Mouse (Mus musculus): ENCODE measurements around the gene Klf3. TPM values are rescaled to one million over a fixed set of nuclear protein-coding genes. Genes with fewer than 3 reads are reported as not detected.

Gene Klf3
- polyA plus RNA-seq, 1 experiment from 2014 or later = 68.1 TPM

DNA sequence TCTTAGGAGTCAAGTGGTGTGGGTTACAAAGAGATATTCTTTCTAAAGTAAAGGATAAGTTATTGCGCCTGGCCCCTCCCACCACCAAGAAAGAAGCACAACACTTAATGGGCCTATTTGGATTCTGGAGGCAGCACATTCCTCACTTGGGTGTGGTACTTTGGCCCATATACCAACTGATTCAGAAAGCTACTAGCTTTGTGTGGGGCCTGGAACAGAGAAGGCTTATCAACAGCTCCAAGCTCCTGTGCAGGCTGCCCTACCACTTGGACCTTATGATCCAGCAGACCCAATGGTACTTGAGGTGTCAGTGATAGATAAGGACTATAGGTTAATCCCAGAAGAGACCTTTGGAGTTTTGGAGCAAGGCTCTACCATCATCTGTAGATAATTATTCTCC, 15.0 kb upstream of the Klf3 start:
- no peak overlapping the region for H3K27ac ChIP-seq (ENCODE audit: low read length)
- no peak overlapping the region for H3K4me2 ChIP-seq (ENCODE audit: low read depth, low read length)
- no peaks in the 10 kb centered on the region for H3K27me3 ChIP-seq (replicated peaks; ENCODE audit: control insufficient read depth, insufficient read depth, low read length)
- H3K4me3 ChIP-seq (ENCODE audit: low read length) = no peak overlapping the region
- no peaks in the 10 kb centered on the region for H3K9me3 ChIP-seq (ENCODE audit: control insufficient read depth, low read length)
- H3K9ac ChIP-seq (ENCODE audit: low read depth, low read length) = no peak overlapping the region
- H3K36me3 ChIP-seq (ENCODE audit: control insufficient read depth, insufficient read depth, low read length) = no peaks in the 10 kb centered on the region
- WGBS = 97% methylated on average over 1 of the region's 1 CpGs
- ATAC-seq = peak; percentile 82
- no peaks in the 10 kb centered on the region for H3K4me1 ChIP-seq (ENCODE audit: control insufficient read depth, insufficient read depth, low read length)

DNA sequence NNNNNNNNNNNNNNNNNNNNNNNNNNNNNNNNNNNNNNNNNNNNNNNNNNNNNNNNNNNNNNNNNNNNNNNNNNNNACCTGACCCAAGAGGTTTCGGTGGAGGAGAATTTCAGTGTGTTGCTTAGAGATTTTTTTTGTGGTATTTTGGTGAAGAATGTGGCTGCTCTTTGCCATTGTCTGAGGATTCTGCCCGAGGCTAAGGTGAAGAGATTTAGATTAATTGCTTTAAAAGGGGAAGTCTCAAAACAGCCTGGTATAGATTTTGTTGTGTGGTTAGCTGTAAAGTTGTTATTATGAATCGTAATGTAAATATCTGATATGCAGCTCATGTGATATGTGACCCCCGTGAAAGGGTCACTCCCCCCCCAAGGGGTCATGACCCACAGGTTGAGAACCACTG, 5.0 kb upstream of the Klf3 start:
- ATAC-seq = no peak
- 69% methylated on average over 4 of the region's 4 CpGs for WGBS
- H3K4me1 ChIP-seq (ENCODE audit: control insufficient read depth, insufficient read depth, low read length) = peaks cover 11% of the 10 kb centered on the region; the same call in 1 of the 2 replicates

DNA sequence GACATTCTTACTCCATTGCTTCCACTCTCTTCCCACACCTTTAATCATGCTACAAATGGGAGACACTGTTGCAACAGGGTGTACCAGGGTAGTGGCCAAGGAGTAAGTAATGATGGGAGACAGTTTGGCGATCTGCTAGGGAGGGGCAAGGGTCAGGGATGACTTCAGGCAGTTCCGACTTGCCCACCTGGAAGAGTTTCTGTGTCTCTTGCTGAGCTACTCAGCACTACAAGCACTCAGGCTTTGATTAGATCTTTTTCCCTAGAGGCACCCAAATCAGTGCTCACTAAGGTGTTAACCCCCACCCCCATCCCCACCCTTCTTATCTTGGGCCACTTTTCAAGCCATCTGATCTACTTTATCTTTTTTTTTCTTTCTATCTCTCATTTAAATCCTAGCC, 1.6 kb upstream of the Klf3 start:
- peaks cover 8% of the 10 kb centered on the region for H3K9me3 ChIP-seq (ENCODE audit: control insufficient read depth, low read length)
- no peak overlapping the region for H3K4me3 ChIP-seq (ENCODE audit: low read length)
- H3K27ac ChIP-seq (ENCODE audit: low read length) = no peak overlapping the region
- peaks cover 16% of the 10 kb centered on the region for H3K4me1 ChIP-seq (ENCODE audit: control insufficient read depth, insufficient read depth, low read length)
- no peak overlapping the region for H3K9ac ChIP-seq (ENCODE audit: low read depth, low read length)
- WGBS = 75% methylated on average over 2 of the region's 2 CpGs
- H3K4me2 ChIP-seq (ENCODE audit: low read depth, low read length) = no peak overlapping the region
- no peaks in the 10 kb centered on the region for H3K27me3 ChIP-seq (replicated peaks; ENCODE audit: control insufficient read depth, insufficient read depth, low read length)
- ATAC-seq = no peak
- H3K36me3 ChIP-seq (ENCODE audit: control insufficient read depth, insufficient read depth, low read length) = no peaks in the 10 kb centered on the region

More for the DNA sequence above, 5.0 kb upstream of the Klf3 start:
- Histone ChIP-seq H3K9ac (ENCODE audit: low read depth, low read length) (no peak overlapping the region), H3K27ac (ENCODE audit: low read length) (no peak overlapping the region), H3K36me3 (ENCODE audit: control insufficient read depth, insufficient read depth, low read length) (no peaks in the 10 kb centered on the region), H3K4me2 (ENCODE audit: low read depth, low read length) (no peak overlapping the region), H3K9me3 (ENCODE audit: control insufficient read depth, low read length) (peaks cover 8% of the 10 kb centered on the region), H3K4me3 (ENCODE audit: low read length) (no peak overlapping the region), H3K27me3 (replicated peaks; ENCODE audit: control insufficient read depth, insufficient read depth, low read length) (no peaks in the 10 kb centered on the region)

DNA sequence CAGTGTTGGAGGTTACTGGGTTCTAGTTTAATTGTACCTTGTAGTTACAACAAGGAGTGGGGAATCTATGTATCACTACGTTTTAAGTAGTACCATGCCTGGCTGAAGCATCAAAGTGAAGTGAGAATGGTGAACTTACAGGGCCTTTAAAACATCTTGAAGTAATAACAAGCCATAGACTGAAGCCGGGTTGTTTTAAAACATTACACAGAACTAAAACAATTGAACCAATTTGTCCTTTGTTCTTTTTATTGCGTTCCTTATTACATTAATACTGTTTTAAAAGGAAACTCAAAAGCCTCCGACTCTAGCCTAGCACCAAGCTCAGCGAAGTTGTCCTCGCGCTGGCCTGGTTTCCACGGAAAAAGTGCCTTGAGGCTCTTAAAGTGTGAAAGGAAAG, 1.0 kb upstream of the Klf3 start:
- ATAC-seq = no peak
- Histone ChIP-seq H3K4me1 (ENCODE audit: control insufficient read depth, insufficient read depth, low read length) (peaks cover 18% of the 10 kb centered on the region), H3K27ac (ENCODE audit: low read length) (peak overlapping the region; percentile 99), H3K4me2 (ENCODE audit: low read depth, low read length) (peak overlapping the region; percentile 94), H3K4me3 (ENCODE audit: low read length) (peak overlapping the region; percentile 94), H3K9ac (ENCODE audit: low read depth, low read length) (peak overlapping the region; percentile 99), H3K36me3 (ENCODE audit: control insufficient read depth, insufficient read depth, low read length) (no peaks in the 10 kb centered on the region), H3K27me3 (replicated peaks; ENCODE audit: control insufficient read depth, insufficient read depth, low read length) (no peaks in the 10 kb centered on the region), H3K9me3 (ENCODE audit: control insufficient read depth, low read length) (peaks cover 8% of the 10 kb centered on the region)
- 14% methylated on average over 8 of the region's 8 CpGs for WGBS

DNA sequence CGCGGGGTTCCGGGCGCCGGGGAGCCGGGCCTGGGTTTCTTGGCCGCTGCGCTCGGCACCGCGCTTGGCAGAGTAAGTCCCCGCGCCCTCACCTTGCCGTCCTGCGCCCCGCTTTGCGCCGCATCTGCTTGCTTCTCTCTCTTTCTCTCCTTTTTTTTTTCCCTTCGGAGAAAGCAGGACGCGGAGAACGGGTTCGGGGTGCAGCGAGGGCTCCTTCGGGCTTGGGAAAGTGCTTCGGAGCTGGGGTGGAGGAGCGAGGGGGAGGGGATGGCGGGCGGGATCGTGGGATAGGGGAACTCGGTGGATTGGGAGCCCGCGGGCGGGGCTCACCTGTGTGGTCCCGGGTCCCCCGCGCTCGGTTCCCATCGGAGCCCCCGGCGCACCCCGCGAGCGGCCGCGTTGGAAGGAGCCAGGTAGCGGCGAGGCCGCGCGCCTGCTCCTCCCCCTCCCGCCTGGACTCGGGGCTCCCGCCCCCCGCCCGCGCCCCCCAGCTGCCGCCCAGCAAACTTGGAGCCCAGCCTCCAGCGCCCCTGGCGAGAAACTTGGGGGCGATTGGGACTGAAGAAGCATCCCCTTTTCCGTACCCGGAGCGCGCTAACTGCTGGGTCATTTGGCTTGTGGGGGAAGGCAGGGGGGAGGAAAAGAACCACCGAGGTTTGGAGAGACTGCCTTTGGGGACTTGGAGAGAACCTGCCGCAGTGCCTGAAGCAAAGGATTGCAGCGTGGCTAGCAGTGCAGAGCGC, 703 bp downstream of the Klf3 start:
- WGBS = under 1% methylated on average over 56 of the region's 69 CpGs
- peak overlapping the region; percentile 46 for H3K4me2 ChIP-seq (ENCODE audit: low read depth, low read length)

DNA sequence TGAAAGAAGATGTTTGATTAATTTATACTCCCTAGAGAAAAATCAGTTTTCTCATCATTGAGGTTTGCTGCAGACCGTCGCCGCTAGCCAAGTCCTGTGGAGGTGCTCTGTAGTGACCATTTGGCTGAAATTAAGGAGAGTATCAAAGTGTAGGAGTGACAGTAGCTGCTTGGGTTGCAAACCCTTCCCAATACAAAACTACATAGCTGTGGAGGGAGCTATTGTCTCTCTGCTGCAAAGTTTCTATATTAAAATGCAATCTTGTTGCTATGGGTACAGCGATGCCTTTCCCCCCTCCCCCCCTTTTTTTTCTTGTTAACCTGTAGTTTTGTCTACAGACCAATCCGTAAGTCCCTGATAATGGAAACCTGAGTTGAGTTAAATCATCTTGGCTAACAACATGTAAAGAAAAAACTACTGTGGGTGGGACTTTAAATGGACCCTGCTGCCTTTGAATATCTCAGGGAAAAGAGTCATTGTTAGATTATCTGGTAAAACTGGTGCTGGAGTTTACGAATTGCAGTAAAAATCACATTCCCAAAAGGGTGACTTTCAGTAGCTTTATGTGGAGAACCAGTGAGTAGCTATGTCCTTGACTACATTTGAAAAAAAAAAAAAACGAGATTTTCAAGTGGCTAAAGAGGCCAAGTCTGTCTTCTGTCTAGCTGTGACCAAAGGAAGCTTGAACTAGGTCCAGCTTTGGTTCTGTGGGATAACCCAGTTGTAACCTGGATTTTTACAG, 2.1 kb downstream of the Klf3 start:
- no peaks in the 10 kb centered on the region for H3K27me3 ChIP-seq (replicated peaks; ENCODE audit: control insufficient read depth, insufficient read depth, low read length)
- WGBS = 4% methylated on average over 7 of the region's 7 CpGs
- ATAC-seq = no peak
- peak overlapping the region; percentile 53 for H3K4me3 ChIP-seq (ENCODE audit: low read length)
- H3K4me2 ChIP-seq (ENCODE audit: low read depth, low read length) = peak overlapping the region; percentile 60
- no peaks in the 10 kb centered on the region for H3K36me3 ChIP-seq (ENCODE audit: control insufficient read depth, insufficient read depth, low read length)
- peaks cover 46% of the 10 kb centered on the region for H3K4me1 ChIP-seq (ENCODE audit: control insufficient read depth, insufficient read depth, low read length)
- peak overlapping the region; percentile 92 for H3K27ac ChIP-seq (ENCODE audit: low read length)
- H3K9me3 ChIP-seq (ENCODE audit: control insufficient read depth, low read length) = no peaks in the 10 kb centered on the region
- peak overlapping the region; percentile 65 for H3K9ac ChIP-seq (ENCODE audit: low read depth, low read length)

More for the DNA sequence above, 703 bp downstream of the Klf3 start:
- Histone ChIP-seq H3K9ac (ENCODE audit: low read depth, low read length) (peak overlapping the region; percentile 99), H3K4me3 (ENCODE audit: low read length) (peak overlapping the region; percentile 94), H3K4me1 (ENCODE audit: control insufficient read depth, insufficient read depth, low read length) (peaks cover 32% of the 10 kb centered on the region), H3K36me3 (ENCODE audit: control insufficient read depth, insufficient read depth, low read length) (no peaks in the 10 kb centered on the region), H3K27me3 (replicated peaks; ENCODE audit: control insufficient read depth, insufficient read depth, low read length) (no peaks in the 10 kb centered on the region), H3K27ac (ENCODE audit: low read length) (peak overlapping the region; percentile 99), H3K9me3 (ENCODE audit: control insufficient read depth, low read length) (peaks cover 8% of the 10 kb centered on the region)
- no peak for ATAC-seq

DNA sequence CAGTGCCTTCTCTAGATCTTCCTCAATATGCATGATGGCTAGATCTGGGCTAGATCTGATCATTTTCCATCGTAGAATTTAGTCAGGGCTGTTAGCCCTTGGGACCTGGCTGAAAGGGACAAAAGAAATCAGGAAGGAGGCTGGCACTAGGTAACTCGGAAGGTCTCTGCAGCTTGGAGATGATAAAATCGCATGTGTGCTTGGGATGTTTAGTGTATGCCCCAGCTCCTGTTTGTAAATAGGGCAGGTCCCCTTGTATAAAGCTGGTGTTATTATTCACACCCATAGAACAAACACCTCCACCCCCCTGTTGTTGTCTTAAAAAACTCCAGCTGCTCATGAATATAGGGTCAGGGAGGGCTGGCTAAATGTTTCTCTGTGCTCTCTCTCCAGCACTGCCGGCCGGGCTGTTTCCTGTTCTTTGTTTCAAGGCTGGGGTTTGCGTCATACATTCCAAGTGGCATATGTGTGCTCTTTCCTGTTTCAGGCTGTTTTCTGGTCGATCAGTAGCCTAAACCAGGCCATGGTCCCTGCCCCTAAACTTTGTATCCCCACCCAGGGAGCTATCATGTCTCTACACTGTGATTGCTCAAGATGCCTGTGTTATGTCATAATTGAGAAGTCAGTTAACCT, 2.8 kb downstream of the Klf3 start:
- Histone ChIP-seq H3K27ac (ENCODE audit: low read length) (peak overlapping the region; percentile 92), H3K27me3 (replicated peaks; ENCODE audit: control insufficient read depth, insufficient read depth, low read length) (no peaks in the 10 kb centered on the region), H3K36me3 (ENCODE audit: control insufficient read depth, insufficient read depth, low read length) (no peaks in the 10 kb centered on the region), H3K4me3 (ENCODE audit: low read length) (peak overlapping the region; percentile 53), H3K9ac (ENCODE audit: low read depth, low read length) (peak overlapping the region; percentile 65), H3K4me2 (ENCODE audit: low read depth, low read length) (peak overlapping the region; percentile 60), H3K9me3 (ENCODE audit: control insufficient read depth, low read length) (no peaks in the 10 kb centered on the region), H3K4me1 (ENCODE audit: control insufficient read depth, insufficient read depth, low read length) (peaks cover 52% of the 10 kb centered on the region)
- ATAC-seq = peak; percentile 19
- WGBS = 2% methylated on average over 7 of the region's 7 CpGs

DNA sequence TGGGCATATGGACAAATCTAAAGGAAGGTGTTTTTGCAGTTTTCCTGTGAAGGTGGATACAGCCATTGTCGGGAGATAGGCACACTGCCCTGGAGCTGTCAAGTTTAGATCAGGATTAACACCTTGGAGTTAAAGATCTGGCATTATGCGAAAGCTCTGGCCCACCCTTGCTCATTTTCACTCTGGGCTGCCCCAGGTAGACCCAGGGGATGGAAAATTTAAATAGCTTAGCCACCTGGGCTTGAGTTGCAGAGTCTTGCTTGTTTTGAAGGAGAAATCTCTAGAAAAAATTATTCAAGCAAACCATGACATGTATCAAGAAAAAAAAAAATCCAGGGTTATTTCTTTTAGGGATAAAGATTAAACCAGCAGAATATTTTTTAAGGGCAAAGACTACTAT, 3.4 kb downstream of the Klf3 start:
- peak overlapping the region; percentile 60 for H3K4me2 ChIP-seq (ENCODE audit: low read depth, low read length)
- no peak for ATAC-seq
- 20% methylated on average over 2 of the region's 2 CpGs for WGBS
- no peaks in the 10 kb centered on the region for H3K36me3 ChIP-seq (ENCODE audit: control insufficient read depth, insufficient read depth, low read length)
- peak overlapping the region; percentile 92 for H3K27ac ChIP-seq (ENCODE audit: low read length)
- H3K27me3 ChIP-seq (replicated peaks; ENCODE audit: control insufficient read depth, insufficient read depth, low read length) = no peaks in the 10 kb centered on the region
- peaks cover 53% of the 10 kb centered on the region for H3K4me1 ChIP-seq (ENCODE audit: control insufficient read depth, insufficient read depth, low read length)
- peak overlapping the region; percentile 53 for H3K4me3 ChIP-seq (ENCODE audit: low read length)
- no peaks in the 10 kb centered on the region for H3K9me3 ChIP-seq (ENCODE audit: control insufficient read depth, low read length)
- peak overlapping the region; percentile 65 for H3K9ac ChIP-seq (ENCODE audit: low read depth, low read length)

DNA sequence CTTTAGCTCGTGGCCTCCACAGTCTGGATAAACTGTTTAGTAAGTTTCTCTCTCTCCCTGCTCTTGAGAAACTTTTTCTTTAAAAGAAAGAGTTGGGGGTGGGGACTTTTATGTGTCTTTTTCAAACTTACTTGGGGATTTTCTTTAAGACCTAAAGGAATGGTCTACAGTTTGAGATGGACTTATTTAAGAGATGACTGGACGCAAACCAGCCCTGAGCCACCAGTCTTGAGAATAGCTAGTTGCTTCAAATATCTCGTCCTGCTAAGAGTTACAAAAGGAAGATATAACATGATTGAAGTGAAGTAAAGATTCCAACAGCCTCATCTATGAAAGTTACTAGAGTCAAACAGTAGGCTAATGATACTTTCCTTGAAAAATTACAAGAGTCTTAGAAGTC, 4.0 kb downstream of the Klf3 start:
- WGBS = 33% methylated on average over 3 of the region's 3 CpGs
- Histone ChIP-seq H3K4me3 (ENCODE audit: low read length) (no peak overlapping the region), H3K4me2 (ENCODE audit: low read depth, low read length) (peak overlapping the region; percentile 35; the same call in 1 of the 2 replicates), H3K27ac (ENCODE audit: low read length) (peak overlapping the region; percentile 49; the same call in 1 of the 2 replicates), H3K9ac (ENCODE audit: low read depth, low read length) (no peak overlapping the region), H3K36me3 (ENCODE audit: control insufficient read depth, insufficient read depth, low read length) (no peaks in the 10 kb centered on the region), H3K9me3 (ENCODE audit: control insufficient read depth, low read length) (no peaks in the 10 kb centered on the region), H3K27me3 (replicated peaks; ENCODE audit: control insufficient read depth, insufficient read depth, low read length) (no peaks in the 10 kb centered on the region), H3K4me1 (ENCODE audit: control insufficient read depth, insufficient read depth, low read length) (peaks cover 56% of the 10 kb centered on the region)
- no peak for ATAC-seq
